ENCODE assay signal across 10 mouse cellular contexts in genomic region chr3:126575927-126576326, GRCm38 (mm10). TPM values are rescaled to one million over a fixed set of nuclear protein-coding genes. Genes with fewer than 3 reads are reported as not detected.
A peak's percentile ranks its signal among the peaks of the same experiment; 100 is the strongest.
DNase-seq lines count a peak whose midpoint lies in the region; ATAC-seq and TF ChIP-seq lines count a peak whose summit lies in the region.
"Had no signal": no experiment of that assay in that cellular context is flagged by ENCODE, and none has a peak within 500 bp of the region (broad histone marks: within the 10 kb centered on the region; RNA-seq: fewer than 3 reads in every experiment).

No protein-coding gene starts in this region.

- no peaks in the 10 kb centered on the region for H3K79me2 ChIP-seq in liver, adult 2 months (ENCODE audit: control insufficient read depth, insufficient read depth, low read length)

- WGBS in liver, adult 2 months = 64% methylated on average over 2 of the region's 2 CpGs
- WGBS in liver, embryonic 12.5 days (ENCODE audit: insufficient replicate concordance) = 32% methylated on average over 2 of the region's 2 CpGs
- 55% methylated on average over 2 of the region's 2 CpGs for WGBS in small intestine, adult 2 months

- H3K9me3 ChIP-seq in liver, embryonic 12.5 days (replicated peaks) = no peaks in the 10 kb centered on the region
- H3K9me3 ChIP-seq: liver, embryonic 15.5 days had no signal

- TF ChIP-seq POLR2A in liver, adult 2 months (IDR thresholded peaks at IDR 0.05; ENCODE audit: extremely low read depth, insufficient read depth, low read length) = no peak
- no peak for TF ChIP-seq POLR2A in small intestine, adult 2 months (IDR thresholded peaks at IDR 0.05; ENCODE audit: low read depth, low read length)

- H3K4me3 ChIP-seq in liver, adult 2 months (ENCODE audit: insufficient read depth, low read depth, low read length) = no peak overlapping the region
- no peak overlapping the region for H3K4me3 ChIP-seq in liver, embryonic 12.5 days
- H3K4me3 ChIP-seq in small intestine, adult 2 months (ENCODE audit: low read depth, low read length) = no peak overlapping the region
- H3K4me3 ChIP-seq: liver, embryonic 15.5 days had no signal

- peak; percentile 22 for DNase-seq in adrenal gland, postnatal 10 days
- no peak for DNase-seq in adrenal gland, adult 2 months
- DNase-seq in liver, adult 2 months (ENCODE audit: extremely low read depth, low read depth, low spot score) = peak; percentile 45
- no peak for DNase-seq in urinary bladder, postnatal 4 days (ENCODE audit: low spot score in 2 of 2)
- DNase-seq in gastrocnemius, postnatal 36 days = no peak
- DNase-seq: right cerebral cortex, adult 18-20 months had no signal

- H3K4me2 ChIP-seq in liver, embryonic 12.5 days = no peak overlapping the region
- H3K4me2 ChIP-seq: liver, embryonic 15.5 days had no signal

- no peak overlapping the region for H3K9ac ChIP-seq in liver, adult 2 months (ENCODE audit: low read depth, low read length)
- no peak overlapping the region for H3K9ac ChIP-seq in liver, embryonic 12.5 days
- H3K9ac ChIP-seq: liver, embryonic 15.5 days had no signal

- no peak overlapping the region for H3K27ac ChIP-seq in liver, adult 2 months (replicated peaks; ENCODE audit: insufficient read depth, low read depth, low read length)
- no peak overlapping the region for H3K27ac ChIP-seq in liver, embryonic 12.5 days
- no peak overlapping the region for H3K27ac ChIP-seq in small intestine, adult 2 months (ENCODE audit: insufficient read depth, low read depth, low read length)
- H3K27ac ChIP-seq: liver, embryonic 15.5 days had no signal

- H3K27me3 ChIP-seq in liver, adult 2 months (ENCODE audit: control insufficient read depth, insufficient read depth, low read length) = no peaks in the 10 kb centered on the region
- no peaks in the 10 kb centered on the region for H3K27me3 ChIP-seq in liver, embryonic 12.5 days (replicated peaks)
- no peaks in the 10 kb centered on the region for H3K27me3 ChIP-seq in small intestine, adult 2 months (ENCODE audit: control insufficient read depth, insufficient read depth, low read length)
- H3K27me3 ChIP-seq: liver, embryonic 15.5 days had no signal

- 0 out of 2 replicates have a peak, but pooled peaks have one; percentile 24 for TF ChIP-seq CTCF in liver, adult 2 months (IDR thresholded peaks at IDR 0.05; ENCODE audit: low read depth, low read length)
- peak; percentile 59; the same call in 1 of the 2 replicates for TF ChIP-seq CTCF in small intestine, adult 2 months (IDR thresholded peaks at IDR 0.05; ENCODE audit: extremely low read depth, insufficient read length, insufficient replicate concordance, low read depth, low read length)

- H3K36me3 ChIP-seq in liver, adult 2 months (ENCODE audit: control insufficient read depth, insufficient read depth, low read length) = no peaks in the 10 kb centered on the region
- H3K36me3 ChIP-seq in liver, embryonic 12.5 days = no peaks in the 10 kb centered on the region
- H3K36me3 ChIP-seq in small intestine, adult 2 months (ENCODE audit: control insufficient read depth, insufficient read depth, low read length) = no peaks in the 10 kb centered on the region
- H3K36me3 ChIP-seq: liver, embryonic 15.5 days had no signal

- no peak for ATAC-seq in liver, embryonic 12.5 days
- peak; percentile 27 to 66; a peak in 1 of 4 replicates for ATAC-seq in hematopoietic stem cell, adult 5-6 weeks (replicated peaks in 1 of 2; ENCODE audit: insufficient read depth in 1 of 2, low FRiP score in 2 of 2, low TSS enrichment in 1 of 2, low read depth in 1 of 2, poor library complexity in 2 of 2, severe bottlenecking in 2 of 2)

- intact Hi-C loops in gastrocnemius, postnatal 36 days (cut with DNase I) = loop anchor here (5.0 kb wide), 2 partner anchors 196 to 326 kb away; no protein-coding TSS in a partner anchor

- H3K4me1 ChIP-seq in liver, adult 2 months (ENCODE audit: control insufficient read depth, insufficient read depth, low read length) = no peaks in the 10 kb centered on the region
- no peaks in the 10 kb centered on the region for H3K4me1 ChIP-seq in liver, embryonic 12.5 days
- H3K4me1 ChIP-seq in small intestine, adult 2 months (ENCODE audit: control insufficient read depth, insufficient read depth, insufficient read length, low read length) = no peaks in the 10 kb centered on the region
- H3K4me1 ChIP-seq: liver, embryonic 15.5 days had no signal

RNA-seq across cellular contexts. Expression of gene Camk2d, which starts 20.2 kb away (rescaled TPM):
- total RNA-seq in adrenal gland, postnatal 10 days (2021) = 10 to 100 TPM; 65.2 to 73.8 TPM
- 100 to 1,000 TPM; 101 to 116 TPM for total RNA-seq in adrenal gland, adult 2 months (2021)
- 112 and 134 TPM in 2 replicates for polyA plus RNA-seq in adrenal gland, adult 2 months (2012; rRNA removed)
- total RNA-seq in liver, adult 2 months (2014; rRNA removed) = 9.4 and 10.9 TPM in 2 replicates
- polyA plus RNA-seq in liver, adult 2 months (2012; rRNA removed) = 5.0 and 5.9 TPM in 2 replicates
- polyA plus RNA-seq in liver, embryonic 12.5 days (2016; fragmentation: Nextera tagmentation; extraction: Ambion mirVana) = 6.3 and 7.1 TPM in 2 replicates
- 62.8 and 66.8 TPM in 2 replicates for total RNA-seq in hematopoietic stem cell, adult 5-6 weeks (2017)
- polyA plus RNA-seq in small intestine, adult 2 months (2012; rRNA removed) = 22.1 and 89.5 TPM in 2 replicates
- 10 to 100 TPM; 57.7 to 70.2 TPM for total RNA-seq in gastrocnemius, postnatal 36 days (2021)

Comparison
In these comparisons a context has a peak if more than half of its experiments do, and no peak if none do; other contexts are left out.
1. DNase-seq: peak in adrenal gland, postnatal 10 days (single experiment) and liver, adult 2 months (single experiment); none in adrenal gland, adult 2 months (single experiment), urinary bladder, postnatal 4 days (0 of 2) and gastrocnemius, postnatal 36 days (0 of 2).